Mouse (Mus musculus) E14TG2a.4 (cell line): ENCODE data around the gene AC134908.4.

Source experiments
- CTCF ChIP-seq: conservative IDR thresholded peaks from 2 replicates; pipeline ENCODE4 v1.5.1; 2014; ENCODE audit warnings: low read length
- NANOG ChIP-seq: IDR thresholded peaks from 2 replicates; pipeline ENCODE4 v1.6.1; 2014; ENCODE audit warnings: borderline replicate concordance, low read length, mixed read lengths

DNA sequence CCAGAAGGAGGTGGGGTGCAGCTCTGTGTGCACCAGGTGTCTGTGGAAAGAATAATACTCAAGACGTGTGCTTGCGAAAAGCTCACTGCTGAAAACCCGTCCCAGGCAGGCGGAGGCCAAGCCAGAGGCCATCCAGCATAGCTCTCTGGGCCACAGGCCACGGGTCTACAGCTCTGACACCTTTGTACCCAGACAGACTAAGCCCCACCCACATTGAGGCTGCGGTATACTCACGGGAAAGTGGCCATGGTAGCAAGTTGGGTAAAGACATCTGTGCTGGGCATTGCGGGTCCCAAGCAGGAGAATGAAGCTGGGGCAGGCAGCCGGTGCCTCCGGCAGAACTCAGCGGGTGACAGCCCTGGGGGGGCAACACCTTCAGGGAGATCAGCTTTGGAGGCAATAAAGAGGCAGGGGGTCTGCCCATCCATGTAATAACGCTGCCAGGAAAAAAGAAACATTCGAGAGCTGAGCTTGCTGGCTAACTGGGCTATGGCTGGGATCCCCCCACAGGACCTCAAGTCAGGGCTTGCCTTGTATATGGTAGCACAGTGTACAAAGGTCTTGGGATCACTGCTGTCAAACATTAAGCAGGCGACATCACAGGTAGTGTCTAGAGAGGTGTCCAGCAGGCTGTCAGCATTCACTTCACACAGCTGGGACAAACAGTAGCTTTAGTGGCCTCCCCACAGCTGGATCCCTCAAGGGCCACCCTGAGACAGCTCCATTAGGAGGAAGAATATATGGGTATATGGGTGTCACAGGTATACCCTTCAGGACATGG is 44.2 kb upstream of the AC134908.4 start:
- no peak for TF ChIP-seq CTCF
- TF ChIP-seq NANOG, result no peak
